Mouse (Mus musculus) olfactory bulb, adult 2 months (tissue): ENCODE measurements around the gene Ddx58. TPM values are rescaled to one million over a fixed set of nuclear protein-coding genes. Genes with fewer than 3 reads are reported as not detected.

Experiments
- H3K27ac ChIP-seq: fragments of 200-500 bp; 2 replicates; pipeline ENCODE4 v1.5.1; 2012; ENCODE audit warnings: low read depth, low read length; ENCODE audit not compliant: insufficient read depth
- H3K4me1 ChIP-seq: fragments of 200-500 bp; 2 replicates; pipeline ENCODE4 v1.6.1; 2012; ENCODE audit warnings: low read length; ENCODE audit not compliant: control insufficient read depth, insufficient read depth
- H3K4me3 ChIP-seq: fragments of 200-500 bp; 2 replicates; pipeline ENCODE4 v1.5.1; 2012; ENCODE audit warnings: mild to moderate bottlenecking, low read depth, low read length, moderate library complexity; ENCODE audit not compliant: insufficient read depth
- CTCF ChIP-seq: fragments of 200-500 bp; IDR thresholded peaks from 2 replicates; pipeline ENCODE4 v1.5.1; 2012; ENCODE audit warnings: low read depth, mild to moderate bottlenecking, low read length, moderate library complexity; ENCODE audit not compliant: insufficient read depth
- POLR2A ChIP-seq: fragments of 200-500 bp; IDR thresholded peaks from 2 replicates; pipeline ENCODE4 v1.6.1; 2012; ENCODE audit warnings: mild to moderate bottlenecking, low read depth, low read length, moderate library complexity; ENCODE audit not compliant: insufficient read depth
- WGBS: fragments of 180-500 bp; shearing (Covaris S2); methylation state at CpG from one replicate; pipeline ENCODE4 v1.1.7; 2018; 5-methylcytosine and 5-hydroxymethylcytosine counted together
- polyA plus RNA-seq: library from polyadenylated mRNA; stranded (reverse); fragments of >200 nt; gene quantifications from 2 replicates; pipeline ENCODE4 v1.2.4, GENCODE M21; 2012; ENCODE audit warnings: low replicate concordance; ENCODE audit not compliant: missing spikeins, insufficient read depth, insufficient read length

Gene Ddx58
- polyA plus RNA-seq, 1 experiment: not detected

DNA sequence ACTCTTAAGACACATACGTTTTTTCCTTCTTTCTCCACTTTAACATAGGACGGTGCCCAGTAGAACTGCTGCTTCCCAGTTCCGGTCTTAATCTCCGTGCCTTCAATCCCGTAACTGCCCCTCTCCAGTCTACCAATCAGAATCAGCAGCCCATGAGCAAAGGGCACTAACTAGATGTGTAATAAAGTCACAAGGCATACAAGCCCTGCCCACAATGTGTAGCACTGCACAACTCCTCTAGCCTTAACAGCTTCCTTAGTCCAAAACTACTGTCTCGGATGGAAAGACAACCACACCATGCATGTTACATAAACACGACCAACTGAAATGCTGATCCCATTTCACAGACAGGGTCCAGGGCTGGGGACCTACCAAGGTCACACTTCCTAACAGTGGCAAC, 28.1 kb upstream of the Ddx58 start:
- peaks cover 6% of the 10 kb centered on the region for H3K4me1 ChIP-seq
- TF ChIP-seq CTCF: no peak
- TF ChIP-seq POLR2A: no peak
- 32% methylated on average over 7 of the region's 7 CpGs for WGBS
- H3K4me3 ChIP-seq: peak overlapping the region; percentile 75
- H3K27ac ChIP-seq: no peak overlapping the region

DNA sequence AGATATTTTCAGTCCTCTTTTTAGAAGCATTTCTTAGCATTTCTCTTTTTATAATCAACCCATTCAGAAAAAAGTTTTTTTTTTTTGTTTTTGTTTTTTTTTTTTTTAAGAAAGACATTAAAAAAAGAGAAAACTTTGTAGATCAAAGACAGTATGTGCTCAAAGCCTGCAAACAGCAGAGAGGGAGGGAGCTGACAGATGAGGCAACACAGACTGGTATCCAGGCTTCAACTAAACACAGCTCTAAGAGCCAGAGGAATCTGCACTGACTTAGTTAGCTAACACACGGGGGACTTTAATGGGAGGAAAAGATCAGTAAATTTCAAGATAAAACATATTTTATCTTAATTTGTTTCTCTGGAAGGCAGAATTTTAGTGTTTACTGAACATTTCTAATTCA, 24.7 kb upstream of the Ddx58 start:
- TF ChIP-seq POLR2A: no peak
- TF ChIP-seq CTCF: no peak
- no peak overlapping the region for H3K4me3 ChIP-seq

GRCm38 (mm10) chr4:40254385-40255103, 14.9 kb upstream of the Ddx58 start:
- Histone ChIP-seq H3K27ac (no peak overlapping the region), H3K4me1 (no peaks in the 10 kb centered on the region), H3K4me3 (no peak overlapping the region)
- TF ChIP-seq POLR2A (no peak), CTCF (no peak)
- 81% methylated on average over 8 of the region's 8 CpGs for WGBS

More for the DNA sequence above, 24.7 kb upstream of the Ddx58 start:
- Histone ChIP-seq H3K4me1 (peaks cover 6% of the 10 kb centered on the region), H3K27ac (no peak overlapping the region)
- WGBS: 50% methylated on average over 1 of the region's 1 CpGs

GRCm38 (mm10) chr4:40253766-40254165, 14.1 kb upstream of the Ddx58 start:
- Histone ChIP-seq H3K27ac (no peak overlapping the region), H3K4me1 (no peaks in the 10 kb centered on the region), H3K4me3 (no peak overlapping the region)
- TF ChIP-seq CTCF (no peak), POLR2A (no peak)
- WGBS: 66% methylated on average over 2 of the region's 2 CpGs

DNA sequence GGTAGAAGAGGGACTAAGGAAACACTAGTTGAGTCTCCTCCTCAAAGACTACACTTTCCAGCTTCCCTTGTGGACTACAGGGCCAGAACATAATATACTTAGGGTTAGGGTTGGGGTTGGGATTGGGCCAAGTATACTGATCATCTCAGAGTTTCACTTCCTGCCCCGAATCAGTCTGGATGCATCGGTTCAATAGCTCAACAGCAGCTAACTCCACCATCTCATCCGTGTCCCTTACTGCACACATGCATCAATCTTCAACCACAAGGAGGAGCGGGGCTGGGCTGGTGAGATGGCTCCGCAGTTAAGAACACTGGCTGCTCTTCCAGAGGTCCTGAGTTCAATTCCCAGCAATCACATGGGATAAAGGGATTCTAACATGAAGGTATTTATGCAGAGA, 11.4 kb upstream of the Ddx58 start:
- TF ChIP-seq POLR2A: no peak
- no peak for TF ChIP-seq CTCF
- Histone ChIP-seq H3K4me1 (no peaks in the 10 kb centered on the region), H3K4me3 (no peak overlapping the region), H3K27ac (no peak overlapping the region)
- WGBS: 91% methylated on average over 5 of the region's 5 CpGs

GRCm38 (mm10) chr4:40244035-40244434, 4.4 kb upstream of the Ddx58 start:
- no peak overlapping the region for H3K27ac ChIP-seq

GRCm38 (mm10) chr4:40243006-40243405, 3.4 kb upstream of the Ddx58 start:
- Histone ChIP-seq H3K4me1 (peaks cover 9% of the 10 kb centered on the region), H3K27ac (no peak overlapping the region), H3K4me3 (no peak overlapping the region)
- TF ChIP-seq CTCF (no peak), POLR2A (no peak)
- WGBS: 79% methylated on average over 4 of the region's 4 CpGs

More at GRCm38 (mm10) chr4:40244035-40244434, 4.4 kb upstream of the Ddx58 start:
- peaks cover 4% of the 10 kb centered on the region for H3K4me1 ChIP-seq
- no peak for TF ChIP-seq POLR2A
- no peak for TF ChIP-seq CTCF
- H3K4me3 ChIP-seq: no peak overlapping the region
- WGBS: 88% methylated on average over 8 of the region's 8 CpGs

GRCm38 (mm10) chr4:40241928-40242327, 2.3 kb upstream of the Ddx58 start:
- TF ChIP-seq POLR2A (no peak), CTCF (no peak)
- peaks cover 9% of the 10 kb centered on the region for H3K4me1 ChIP-seq
- WGBS: 60% methylated on average over 6 of the region's 6 CpGs
- no peak overlapping the region for H3K27ac ChIP-seq
- H3K4me3 ChIP-seq: no peak overlapping the region

DNA sequence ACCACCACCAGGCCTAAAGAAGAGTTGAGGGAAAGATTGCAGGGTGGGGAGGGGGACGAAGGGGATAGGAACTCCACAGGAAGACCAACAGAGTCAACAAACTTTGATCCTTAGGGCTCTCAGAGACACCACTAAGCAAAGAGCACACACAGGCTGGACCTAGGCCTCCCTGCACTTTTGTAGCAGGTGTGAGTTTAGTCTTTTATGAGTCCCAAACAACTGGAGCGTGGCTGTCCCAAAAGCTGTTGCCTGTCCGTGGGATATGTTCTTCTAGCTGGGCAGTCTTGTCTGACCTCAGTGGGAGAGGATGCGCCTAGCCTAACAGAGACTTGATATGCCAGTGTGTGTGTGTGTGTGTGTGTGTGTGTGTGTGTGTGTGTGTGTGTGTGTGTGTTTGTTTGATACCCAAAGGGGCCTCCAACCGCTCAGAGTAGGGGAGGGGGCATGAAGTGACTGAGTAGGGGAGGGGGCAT, 680 bp upstream of the Ddx58 start:
- WGBS: 64% methylated on average over 5 of the region's 5 CpGs

More for the DNA sequence above, 680 bp upstream of the Ddx58 start:
- Histone ChIP-seq H3K4me3 (peak overlapping the region; percentile 63), H3K27ac (no peak overlapping the region), H3K4me1 (peaks cover 9% of the 10 kb centered on the region)
- no peak for TF ChIP-seq CTCF
